Mouse (Mus musculus) neural tube, embryonic 13.5 days (tissue): ENCODE data around the gene Kcnrg. TPM values are rescaled to one million over a fixed set of nuclear protein-coding genes. Genes with fewer than 3 reads are reported as not detected.
"Not testable (repeated sequence)": the region's sequence is repeated elsewhere in the genome, so short reads cannot be mapped to it uniquely, and the experiment has no call there.

ENCODE experiments used
- ATAC-seq: fragments of 200-750 bp; cut with Nextera tagmentation; 2 replicates; pipeline ENCODE4 v1.8.0; 2017; ENCODE audit warnings: low read depth, mild to moderate bottlenecking, moderate TSS enrichment, moderate library complexity
- H3K27ac ChIP-seq: fragments of 300-500 bp; sonication (generic); replicated peaks from 2 replicates; pipeline ENCODE4 v1.5.1; 2015; ENCODE audit warnings: moderate library complexity, mild to moderate bottlenecking, inconsistent platforms
- H3K27me3 ChIP-seq: fragments of 300-500 bp; sonication (generic); 2 replicates; pipeline ENCODE4 v1.6.1; 2015; ENCODE audit warnings: mild to moderate bottlenecking, inconsistent platforms
- H3K36me3 ChIP-seq: fragments of 300-500 bp; sonication (generic); 2 replicates; pipeline ENCODE4 v1.6.1; 2015; ENCODE audit warnings: mild to moderate bottlenecking, inconsistent platforms
- H3K4me1 ChIP-seq: fragments of 300-500 bp; sonication (generic); replicated peaks from 2 replicates; pipeline ENCODE4 v1.6.1; 2015; ENCODE audit warnings: inconsistent platforms
- H3K4me2 ChIP-seq: fragments of 300-500 bp; sonication (generic); 2 replicates; pipeline ENCODE4 v1.6.1; 2015; ENCODE audit warnings: inconsistent platforms, mild to moderate bottlenecking, moderate library complexity
- H3K4me3 ChIP-seq: fragments of 300-500 bp; sonication (generic); 2 replicates; pipeline ENCODE4 v1.5.1; 2015; ENCODE audit warnings: mild to moderate bottlenecking, inconsistent platforms
- H3K9ac ChIP-seq: fragments of 300-500 bp; sonication (generic); 2 replicates; pipeline ENCODE4 v1.6.1; 2015; ENCODE audit warnings: moderate library complexity, mild to moderate bottlenecking, inconsistent platforms
- H3K9me3 ChIP-seq: fragments of 300-500 bp; sonication (generic); 2 replicates; pipeline ENCODE4 v1.6.1; 2016; ENCODE audit warnings: inconsistent platforms
- WGBS: fragments of 180-500 bp; shearing (Covaris S2); methylation state at CpG from one replicate; pipeline ENCODE4 v1.1.7; 2015; 5-methylcytosine and 5-hydroxymethylcytosine counted together
- polyA plus RNA-seq: library from polyadenylated mRNA; unstranded; fragments of >200 nt; fragmentation: Nextera tagmentation; extraction: Ambion mirVana; gene quantifications from 2 replicates; pipeline ENCODE4 v1.2.1, GENCODE M21; 2015

The Kcnrg gene
- polyA plus RNA-seq, 1 experiment from 2014 or later = 3.3 TPM

GRCm38 (mm10) chr14:61599057-61599806 is 8.0 kb upstream of the Kcnrg start:
- 6% methylated on average over 43 of the region's 44 CpGs for WGBS

GRCm38 (mm10) chr14:61601348-61601747 is 5.9 kb upstream of the Kcnrg start:
- Histone ChIP-seq H3K36me3 (peaks cover 37% of the 10 kb centered on the region), H3K4me1 (peaks cover 32% of the 10 kb centered on the region), H3K4me2 (peak overlapping the region; percentile 68), H3K27ac (no peak overlapping the region), H3K9ac (no peak overlapping the region), H3K9me3 (no peaks in the 10 kb centered on the region), H3K4me3 (peak overlapping the region; percentile 83), H3K27me3 (no peaks in the 10 kb centered on the region)
- no peak for ATAC-seq
- WGBS = 90% methylated on average over 9 of the region's 9 CpGs

More at GRCm38 (mm10) chr14:61599057-61599806, 8.0 kb upstream of the Kcnrg start:
- Histone ChIP-seq H3K27ac (peak overlapping the region; percentile 84), H3K4me2 (peak overlapping the region; percentile 68), H3K9ac (peak overlapping the region; percentile 93), H3K4me1 (peaks cover 32% of the 10 kb centered on the region), H3K9me3 (no peaks in the 10 kb centered on the region), H3K27me3 (no peaks in the 10 kb centered on the region), H3K4me3 (peak overlapping the region; percentile 83), H3K36me3 (peaks cover 16% of the 10 kb centered on the region)
- ATAC-seq = peak; percentile 96

GRCm38 (mm10) chr14:61603069-61603755 is 4.0 kb upstream of the Kcnrg start:
- Histone ChIP-seq H3K36me3 (peaks cover 48% of the 10 kb centered on the region), H3K27me3 (no peaks in the 10 kb centered on the region), H3K9ac (no peak overlapping the region), H3K4me3 (no peak overlapping the region), H3K27ac (peak overlapping the region; percentile 62), H3K4me2 (peak overlapping the region; percentile 23), H3K9me3 (no peaks in the 10 kb centered on the region), H3K4me1 (peaks cover 32% of the 10 kb centered on the region)
- ATAC-seq = no peak
- 58% methylated on average over 8 of the region's 8 CpGs for WGBS

- no peak overlapping the region for H3K27ac ChIP-seq
- H3K4me3 ChIP-seq = no peak overlapping the region
- WGBS = 82% methylated on average over 3 of the region's 3 CpGs
- H3K9ac ChIP-seq = no peak overlapping the region
- H3K36me3 ChIP-seq = peaks cover 48% of the 10 kb centered on the region
- no peak for ATAC-seq
- H3K9me3 ChIP-seq = no peaks in the 10 kb centered on the region
- peaks cover 32% of the 10 kb centered on the region for H3K4me1 ChIP-seq
- no peaks in the 10 kb centered on the region for H3K27me3 ChIP-seq
- no peak overlapping the region for H3K4me2 ChIP-seq
Measured at GRCm38 (mm10) chr14:61604081-61604480, 3.2 kb upstream of the Kcnrg start.

GRCm38 (mm10) chr14:61606088-61606487 is 1.2 kb upstream of the Kcnrg start:
- ATAC-seq = not testable (repeated sequence)
- H3K36me3 ChIP-seq = peaks cover 48% of the 10 kb centered on the region

GRCm38 (mm10) chr14:61611766-61612165 is 4.5 kb downstream of the Kcnrg start:
- Histone ChIP-seq H3K9me3 (no peaks in the 10 kb centered on the region), H3K27ac (no peak overlapping the region), H3K9ac (no peak overlapping the region), H3K4me3 (no peak overlapping the region), H3K27me3 (no peaks in the 10 kb centered on the region), H3K4me1 (no peaks in the 10 kb centered on the region), H3K4me2 (no peak overlapping the region), H3K36me3 (peaks cover 19% of the 10 kb centered on the region)
- no peak for ATAC-seq
- 96% methylated on average over 5 of the region's 5 CpGs for WGBS

More at GRCm38 (mm10) chr14:61606088-61606487, 1.2 kb upstream of the Kcnrg start:
- WGBS = 87% methylated on average over 2 of the region's 2 CpGs
- H3K4me3 ChIP-seq, H3K9me3 ChIP-seq, H3K27ac ChIP-seq, H3K4me2 ChIP-seq, H3K9ac ChIP-seq, H3K27me3 ChIP-seq: not testable (repeated sequence)
- peaks cover 21% of the 10 kb centered on the region for H3K4me1 ChIP-seq

GRCm38 (mm10) chr14:61613319-61613718 is 6.1 kb downstream of the Kcnrg start:
- no peak for ATAC-seq
- Histone ChIP-seq H3K9me3 (no peaks in the 10 kb centered on the region), H3K9ac (no peak overlapping the region), H3K27ac (no peak overlapping the region), H3K4me2 (no peak overlapping the region), H3K4me3 (no peak overlapping the region), H3K36me3 (peaks cover 11% of the 10 kb centered on the region), H3K4me1 (no peaks in the 10 kb centered on the region), H3K27me3 (no peaks in the 10 kb centered on the region)
- 95% methylated on average over 2 of the region's 2 CpGs for WGBS

GRCm38 (mm10) chr14:61620371-61620770 is 13.1 kb downstream of the Kcnrg start:
- ATAC-seq = no peak
- Histone ChIP-seq H3K9ac (no peak overlapping the region), H3K27ac (no peak overlapping the region), H3K36me3 (peaks cover 9% of the 10 kb centered on the region; the same call in 1 of the 2 replicates), H3K4me1 (no peaks in the 10 kb centered on the region), H3K4me3 (no peak overlapping the region), H3K9me3 (no peaks in the 10 kb centered on the region), H3K27me3 (no peaks in the 10 kb centered on the region), H3K4me2 (no peak overlapping the region)
- WGBS = 91% methylated on average over 2 of the region's 2 CpGs

- no peak overlapping the region for H3K9ac ChIP-seq
- no peak overlapping the region for H3K4me3 ChIP-seq
- peaks cover 6% of the 10 kb centered on the region; the same call in 1 of the 2 replicates for H3K36me3 ChIP-seq
- H3K4me1 ChIP-seq = no peaks in the 10 kb centered on the region
- H3K27me3 ChIP-seq = no peaks in the 10 kb centered on the region
- H3K9me3 ChIP-seq = no peaks in the 10 kb centered on the region
- no peak overlapping the region for H3K4me2 ChIP-seq
- ATAC-seq = no peak
- no peak overlapping the region for H3K27ac ChIP-seq
Measured at GRCm38 (mm10) chr14:61635969-61636368, 28.7 kb downstream of the Kcnrg start.

- H3K27ac ChIP-seq = no peak overlapping the region
- H3K9me3 ChIP-seq = no peaks in the 10 kb centered on the region
- H3K9ac ChIP-seq = no peak overlapping the region
- H3K4me2 ChIP-seq = no peak overlapping the region
- WGBS = 46% methylated on average over 1 of the region's 1 CpGs
- no peaks in the 10 kb centered on the region for H3K27me3 ChIP-seq
- no peaks in the 10 kb centered on the region for H3K36me3 ChIP-seq
- no peaks in the 10 kb centered on the region for H3K4me1 ChIP-seq
- no peak for ATAC-seq
- no peak overlapping the region for H3K4me3 ChIP-seq
Measured at GRCm38 (mm10) chr14:61642668-61643067, 35.4 kb downstream of the Kcnrg start.

- H3K4me3 ChIP-seq = no peak overlapping the region
- peak overlapping the region; percentile 27; the same call in 1 of the 2 replicates for H3K4me2 ChIP-seq
- 13% methylated on average over 1 of the region's 1 CpGs for WGBS
- no peak for ATAC-seq
- peaks cover 5% of the 10 kb centered on the region for H3K4me1 ChIP-seq
- H3K27ac ChIP-seq = no peak overlapping the region
- no peaks in the 10 kb centered on the region for H3K9me3 ChIP-seq
- H3K9ac ChIP-seq = no peak overlapping the region
- no peaks in the 10 kb centered on the region for H3K36me3 ChIP-seq
- H3K27me3 ChIP-seq = no peaks in the 10 kb centered on the region
Measured at GRCm38 (mm10) chr14:61645547-61645946, 38.3 kb downstream of the Kcnrg start.

- ATAC-seq = no peak
- peaks cover 5% of the 10 kb centered on the region for H3K4me1 ChIP-seq
- H3K36me3 ChIP-seq = no peaks in the 10 kb centered on the region
- H3K4me2 ChIP-seq = peak overlapping the region; percentile 91
- peak overlapping the region; percentile 82 for H3K4me3 ChIP-seq
- peak overlapping the region; percentile 87 for H3K9ac ChIP-seq
- peak overlapping the region; percentile 90 for H3K27ac ChIP-seq
- under 1% methylated on average over 24 of the region's 24 CpGs for WGBS
- no peaks in the 10 kb centered on the region for H3K27me3 ChIP-seq
- H3K9me3 ChIP-seq = no peaks in the 10 kb centered on the region
Measured at GRCm38 (mm10) chr14:61647182-61647880, 40.1 kb downstream of the Kcnrg start.
